Mouse (Mus musculus): ENCODE measurements around the gene St8sia1. TPM values are rescaled to one million over a fixed set of nuclear protein-coding genes. Genes with fewer than 3 reads are reported as not detected.
A peak's percentile ranks its signal among the peaks of the same experiment; 100 is the strongest.
"Not testable (repeated sequence)": the region's sequence is repeated elsewhere in the genome, so short reads cannot be mapped to it uniquely, and the experiment has no call there.

St8sia1 gene
- polyA plus RNA-seq, 1 experiment from 2014 or later = 1.6 TPM

DNA sequence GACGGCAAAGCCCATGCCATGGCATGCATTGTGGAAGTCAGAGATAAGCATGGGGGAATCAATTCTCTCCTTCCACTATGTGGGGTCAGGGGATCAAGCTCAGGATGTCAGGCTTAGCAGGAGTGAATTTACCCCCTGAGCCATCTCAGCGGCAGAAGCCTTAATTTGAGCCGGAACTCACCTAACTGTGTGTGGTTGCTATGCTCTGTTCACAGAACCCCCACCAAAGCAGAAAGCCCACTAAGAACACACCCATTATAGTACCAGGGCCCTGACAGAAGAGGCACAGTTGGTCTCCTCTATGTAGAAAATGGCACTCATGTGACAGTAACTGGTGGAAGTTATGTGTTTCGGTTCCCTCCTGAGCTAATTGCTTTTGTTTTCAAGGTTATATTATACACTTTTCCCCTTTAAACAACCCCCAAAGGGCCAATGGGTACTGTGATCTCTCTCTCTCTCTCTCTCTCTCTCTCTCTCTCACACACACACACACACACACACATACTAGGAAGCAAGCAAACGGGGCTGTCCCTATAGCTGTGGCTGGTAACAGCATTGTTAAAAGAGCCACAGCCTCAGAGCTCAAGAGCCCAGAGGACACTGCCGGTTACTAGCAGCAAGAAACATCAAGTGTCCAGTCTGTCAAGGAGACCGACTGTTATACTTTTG is 27.3 kb upstream of the St8sia1 start:
- H3K9me3 ChIP-seq = no peaks in the 10 kb centered on the region
- H3K4me3 ChIP-seq = no peak overlapping the region
- 50% methylated on average over 7 of the region's 7 CpGs for WGBS
- H3K4me1 ChIP-seq = peaks cover 30% of the 10 kb centered on the region
- DNase-seq (ENCODE audit: low spot score) = no peak
- no peaks in the 10 kb centered on the region for H3K36me3 ChIP-seq (replicated peaks)
- peaks cover 6% of the 10 kb centered on the region for H3K27me3 ChIP-seq (replicated peaks; ENCODE audit: low read depth, poor library complexity, severe bottlenecking)
- no peak overlapping the region for H3K27ac ChIP-seq (replicated peaks)

DNA sequence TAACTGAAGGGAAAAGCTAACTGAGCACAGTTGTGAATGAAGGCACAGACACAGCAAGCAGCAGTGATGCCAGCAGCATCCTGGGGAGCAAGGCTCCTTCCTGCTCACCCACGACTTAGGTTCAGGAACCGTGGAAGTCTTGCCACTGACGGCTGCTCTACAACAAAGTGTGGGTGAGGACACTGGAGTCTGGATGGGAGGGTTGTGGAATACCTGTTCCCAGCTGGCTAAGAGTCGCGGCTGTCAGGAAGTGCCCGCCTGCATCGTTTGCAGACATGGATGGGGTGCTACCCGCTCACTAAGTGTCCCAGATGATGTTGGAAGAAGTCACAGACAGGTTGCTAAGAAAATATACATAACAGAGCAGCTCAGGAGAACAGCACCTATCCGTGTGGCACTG is 26.3 kb upstream of the St8sia1 start:
- WGBS = 80% methylated on average over 9 of the region's 9 CpGs
- H3K36me3 ChIP-seq (replicated peaks) = no peaks in the 10 kb centered on the region
- DNase-seq (ENCODE audit: low spot score) = no peak

DNA sequence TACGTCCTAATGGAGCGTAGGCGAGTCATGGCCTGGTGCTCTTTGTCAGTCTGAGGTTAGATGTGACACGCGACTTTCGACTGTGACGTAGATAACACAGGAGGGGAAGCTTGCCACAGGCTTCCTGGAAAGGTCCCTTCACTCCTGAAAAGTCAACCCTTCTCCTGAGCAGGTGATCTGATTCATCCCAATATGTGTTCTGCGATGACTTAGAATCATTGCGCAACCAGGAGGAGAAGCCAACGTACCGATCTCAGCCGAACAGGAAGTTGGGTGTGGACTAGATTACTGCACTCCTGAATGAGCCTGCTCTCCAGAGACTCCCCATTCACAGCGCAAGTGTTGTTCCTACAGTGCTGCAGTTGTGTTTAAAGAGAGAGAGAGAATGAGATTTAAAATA is 25.2 kb upstream of the St8sia1 start:
- DNase-seq (ENCODE audit: low spot score) = no peak
- Histone ChIP-seq H3K9me3 (no peaks in the 10 kb centered on the region), H3K36me3 (replicated peaks) (no peaks in the 10 kb centered on the region), H3K4me1 (peaks cover 30% of the 10 kb centered on the region), H3K27me3 (replicated peaks; ENCODE audit: low read depth, poor library complexity, severe bottlenecking) (peaks cover 6% of the 10 kb centered on the region), H3K4me3 (no peak overlapping the region), H3K27ac (replicated peaks) (no peak overlapping the region)
- 92% methylated on average over 13 of the region's 13 CpGs for WGBS

More for the DNA sequence above, 26.3 kb upstream of the St8sia1 start:
- Histone ChIP-seq H3K27ac (replicated peaks) (no peak overlapping the region), H3K4me1 (peaks cover 30% of the 10 kb centered on the region), H3K9me3 (no peaks in the 10 kb centered on the region), H3K4me3 (no peak overlapping the region), H3K27me3 (replicated peaks; ENCODE audit: low read depth, poor library complexity, severe bottlenecking) (peaks cover 6% of the 10 kb centered on the region)

DNA sequence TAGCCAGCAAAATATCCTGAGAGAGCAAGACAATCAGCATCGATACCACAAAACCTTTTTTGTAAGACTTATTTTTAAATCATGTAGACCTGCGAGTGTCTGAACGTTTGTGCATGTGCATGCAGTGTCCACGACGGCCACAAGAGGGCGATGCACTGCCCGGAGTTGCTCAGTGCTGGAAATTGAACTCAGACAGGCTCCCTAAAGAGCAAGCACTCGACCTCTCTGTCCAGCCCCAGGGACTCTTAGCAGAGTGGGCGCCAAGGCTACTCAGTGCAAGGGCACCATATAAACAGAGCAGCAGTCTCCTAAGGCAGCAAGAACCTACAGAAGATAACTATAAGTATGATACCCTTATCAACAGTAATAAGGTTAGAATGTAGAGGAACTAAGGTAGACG is 24.5 kb upstream of the St8sia1 start:
- H3K36me3 ChIP-seq (replicated peaks) = no peaks in the 10 kb centered on the region
- H3K4me3 ChIP-seq = no peak overlapping the region
- H3K27ac ChIP-seq (replicated peaks) = no peak overlapping the region
- H3K4me1 ChIP-seq = peaks cover 24% of the 10 kb centered on the region
- H3K9me3 ChIP-seq = no peaks in the 10 kb centered on the region
- 29% methylated on average over 10 of the region's 10 CpGs for WGBS
- DNase-seq (ENCODE audit: low spot score) = peak; percentile 74
- peaks cover 6% of the 10 kb centered on the region for H3K27me3 ChIP-seq (replicated peaks; ENCODE audit: low read depth, poor library complexity, severe bottlenecking)

DNA sequence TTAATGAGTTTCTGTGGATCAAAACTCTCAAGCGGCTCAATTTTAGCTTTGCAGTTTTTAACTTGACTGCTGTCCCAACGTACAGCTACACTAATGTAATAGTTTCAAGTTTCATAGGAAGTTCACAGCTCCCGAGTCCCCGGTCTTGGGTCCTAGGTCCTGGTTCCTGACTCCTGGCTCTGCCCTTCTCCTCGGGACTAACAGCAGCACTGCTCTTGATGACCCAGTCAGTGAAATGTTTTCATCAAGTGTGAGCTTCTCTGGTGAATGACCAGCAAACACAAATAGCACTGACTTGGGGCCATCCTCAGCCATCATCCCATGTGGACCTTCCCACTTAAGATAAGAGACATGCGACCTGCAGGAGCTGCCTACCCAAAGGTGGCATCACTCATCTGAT is 24.0 kb upstream of the St8sia1 start:
- peaks cover 5% of the 10 kb centered on the region for H3K27me3 ChIP-seq (replicated peaks; ENCODE audit: low read depth, poor library complexity, severe bottlenecking)
- no peaks in the 10 kb centered on the region for H3K9me3 ChIP-seq
- no peaks in the 10 kb centered on the region for H3K36me3 ChIP-seq (replicated peaks)
- peaks cover 19% of the 10 kb centered on the region for H3K4me1 ChIP-seq
- no peak overlapping the region for H3K4me3 ChIP-seq
- DNase-seq (ENCODE audit: low spot score) = no peak
- H3K27ac ChIP-seq (replicated peaks) = no peak overlapping the region
- WGBS = 74% methylated on average over 6 of the region's 6 CpGs

DNA sequence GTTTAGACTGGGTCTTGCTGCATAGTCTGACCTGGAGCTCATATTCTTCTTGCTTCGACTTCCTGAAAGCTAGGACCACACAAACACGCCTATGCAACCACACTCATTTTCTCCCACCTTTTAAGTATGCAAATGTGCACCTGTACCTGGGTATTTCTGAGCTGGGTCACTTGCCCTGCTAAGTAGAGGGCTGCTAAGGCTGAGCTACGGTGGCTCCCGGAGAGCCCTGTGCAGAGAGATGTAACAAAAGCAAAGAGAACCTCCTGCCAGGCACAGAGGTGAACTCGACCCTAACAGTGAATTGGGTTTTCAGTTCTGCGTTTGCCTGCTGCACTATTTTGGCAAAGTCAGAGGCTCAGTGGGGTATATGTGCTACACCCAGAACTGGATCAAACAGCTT is 23.4 kb upstream of the St8sia1 start:
- no peak for DNase-seq (ENCODE audit: low spot score)
- no peaks in the 10 kb centered on the region for H3K36me3 ChIP-seq (replicated peaks)
- no peaks in the 10 kb centered on the region for H3K9me3 ChIP-seq
- no peaks in the 10 kb centered on the region for H3K27me3 ChIP-seq (replicated peaks; ENCODE audit: low read depth, poor library complexity, severe bottlenecking)
- peaks cover 14% of the 10 kb centered on the region for H3K4me1 ChIP-seq
- no peak overlapping the region for H3K4me3 ChIP-seq
- 73% methylated on average over 6 of the region's 6 CpGs for WGBS
- H3K27ac ChIP-seq (replicated peaks) = no peak overlapping the region

DNA sequence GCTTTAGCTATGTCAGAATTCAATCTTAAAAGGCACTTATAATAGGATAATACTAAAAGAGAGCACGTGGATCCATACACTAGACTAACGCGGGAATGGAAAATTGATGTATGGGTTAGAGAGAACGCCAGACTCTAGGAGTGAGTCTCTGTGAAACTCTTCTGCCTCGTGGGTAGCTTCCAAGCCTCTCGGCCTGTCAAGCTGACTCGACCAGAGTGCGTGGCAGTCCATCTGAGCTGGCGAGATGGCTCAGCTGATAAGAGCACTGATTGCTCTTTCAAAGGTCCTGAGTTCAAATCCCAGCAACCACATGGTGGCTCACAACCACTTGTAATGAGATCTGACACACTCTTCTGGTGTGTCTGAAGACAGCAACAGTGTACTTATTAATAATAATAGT is 22.5 kb upstream of the St8sia1 start:
- H3K4me1 ChIP-seq; H3K36me3 ChIP-seq (replicated peaks); DNase-seq (ENCODE audit: low spot score); H3K4me3 ChIP-seq; H3K27ac ChIP-seq (replicated peaks); H3K27me3 ChIP-seq (replicated peaks; ENCODE audit: low read depth, poor library complexity, severe bottlenecking); H3K9me3 ChIP-seq: not testable (repeated sequence)
- WGBS = 88% methylated on average over 9 of the region's 9 CpGs

DNA sequence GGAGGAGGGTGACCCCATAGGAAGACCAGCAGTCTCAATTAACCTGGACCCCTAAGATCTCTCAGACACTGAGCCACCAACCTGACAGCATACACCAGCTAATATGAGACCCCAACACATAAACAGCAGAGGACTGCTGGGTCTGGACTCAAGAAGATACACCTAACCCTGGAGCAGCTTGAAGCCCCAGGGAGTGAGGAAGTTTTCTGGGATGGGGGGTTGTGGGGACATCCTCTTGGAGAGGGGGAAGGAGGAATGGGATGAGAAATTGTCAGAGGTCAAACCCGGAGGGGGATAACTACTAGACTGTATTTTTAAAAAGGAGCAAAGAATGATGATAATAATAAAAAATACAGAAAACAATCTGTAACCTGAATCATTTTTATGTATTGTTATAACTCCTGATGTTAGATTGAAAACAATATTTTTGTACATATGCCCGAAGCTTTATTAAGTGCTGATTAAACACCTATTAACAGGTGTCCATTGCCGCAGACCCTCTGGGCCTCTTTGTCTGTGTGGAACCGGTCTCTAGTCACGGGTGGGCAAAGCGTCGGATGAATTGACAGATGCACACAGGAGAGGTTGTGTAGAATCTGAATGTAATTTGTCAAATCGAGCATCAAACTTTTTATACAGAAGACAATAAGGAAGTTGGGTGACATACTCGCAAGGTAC is 21.4 kb upstream of the St8sia1 start:
- not testable (repeated sequence) for H3K9me3 ChIP-seq; H3K27me3 ChIP-seq (replicated peaks; ENCODE audit: low read depth, poor library complexity, severe bottlenecking); H3K4me3 ChIP-seq; DNase-seq (ENCODE audit: low spot score); H3K36me3 ChIP-seq (replicated peaks); H3K4me1 ChIP-seq; H3K27ac ChIP-seq (replicated peaks)
- 92% methylated on average over 9 of the region's 9 CpGs for WGBS

DNA sequence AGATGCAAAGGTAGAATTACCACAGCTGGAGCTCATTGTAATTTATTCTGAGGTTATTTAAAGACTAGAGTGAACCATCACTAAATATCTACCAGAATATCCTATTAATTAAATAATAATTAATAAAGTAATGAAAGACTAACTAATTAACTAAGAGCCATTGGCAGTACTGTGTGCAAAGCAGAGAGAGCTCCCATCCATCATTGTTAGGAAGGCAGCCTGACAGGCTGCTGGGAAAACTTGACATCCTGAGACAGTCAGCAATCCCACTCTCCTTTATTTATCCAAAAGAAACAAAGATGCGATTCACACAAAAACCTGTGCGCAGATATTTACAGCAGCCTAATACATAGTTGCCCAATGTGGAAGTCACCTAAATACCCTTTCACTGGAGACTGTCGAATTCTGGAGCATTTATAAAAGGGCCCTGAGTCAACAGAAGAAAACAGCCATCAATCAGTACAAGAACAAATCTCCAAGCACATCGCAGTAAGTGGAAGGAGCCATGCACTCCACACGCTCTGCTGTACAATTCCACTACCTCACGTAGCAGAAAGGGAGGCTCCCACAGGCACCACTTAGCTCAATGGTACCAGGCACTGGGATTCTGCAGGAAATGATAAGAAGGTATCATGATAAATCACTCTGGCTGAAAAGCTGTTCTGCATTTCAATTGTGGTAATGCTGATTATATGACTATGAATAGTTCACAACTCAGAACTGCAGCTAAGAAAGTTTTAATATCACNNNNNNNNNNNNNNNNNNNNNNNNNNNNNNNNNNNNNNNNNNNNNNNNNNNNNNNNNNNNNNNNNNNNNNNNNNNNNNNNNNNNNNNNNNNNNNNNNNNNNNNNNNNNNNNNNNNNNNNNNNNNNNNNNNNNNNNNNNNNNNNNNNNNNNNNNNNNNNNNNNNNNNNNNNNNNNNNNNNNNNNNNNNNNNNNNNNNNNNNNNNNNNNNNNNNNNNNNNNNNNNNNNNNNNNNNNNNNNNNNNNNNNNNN is 15.7 kb upstream of the St8sia1 start:
- no peak overlapping the region for H3K27ac ChIP-seq (replicated peaks)
- peaks cover 11% of the 10 kb centered on the region for H3K4me1 ChIP-seq
- WGBS = 44% methylated on average over 6 of the region's 6 CpGs
- no peaks in the 10 kb centered on the region for H3K9me3 ChIP-seq
- H3K4me3 ChIP-seq = no peak overlapping the region
- H3K36me3 ChIP-seq (replicated peaks) = no peaks in the 10 kb centered on the region
- H3K27me3 ChIP-seq (replicated peaks; ENCODE audit: low read depth, poor library complexity, severe bottlenecking) = no peaks in the 10 kb centered on the region
- no peak for DNase-seq (ENCODE audit: low spot score)

DNA sequence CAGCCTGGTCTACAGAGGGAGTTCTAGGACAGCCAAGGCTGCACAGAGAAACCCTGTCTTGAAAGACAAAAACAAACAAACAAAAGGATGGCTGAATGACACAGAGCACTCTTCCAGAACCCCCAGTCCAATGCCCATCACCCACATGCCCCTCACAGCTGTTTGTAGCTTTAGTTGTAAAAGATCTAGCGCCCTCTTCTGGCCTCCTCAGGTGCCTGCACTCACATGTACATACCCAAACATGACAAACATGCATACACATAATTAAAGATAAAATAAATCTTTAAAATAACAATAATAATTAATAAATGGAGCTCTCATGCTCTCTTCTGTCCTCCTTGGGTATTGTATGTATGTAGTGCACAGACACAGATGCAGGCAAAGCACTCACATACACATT is 13.0 kb upstream of the St8sia1 start:
- no peak for DNase-seq (ENCODE audit: low spot score)

DNA sequence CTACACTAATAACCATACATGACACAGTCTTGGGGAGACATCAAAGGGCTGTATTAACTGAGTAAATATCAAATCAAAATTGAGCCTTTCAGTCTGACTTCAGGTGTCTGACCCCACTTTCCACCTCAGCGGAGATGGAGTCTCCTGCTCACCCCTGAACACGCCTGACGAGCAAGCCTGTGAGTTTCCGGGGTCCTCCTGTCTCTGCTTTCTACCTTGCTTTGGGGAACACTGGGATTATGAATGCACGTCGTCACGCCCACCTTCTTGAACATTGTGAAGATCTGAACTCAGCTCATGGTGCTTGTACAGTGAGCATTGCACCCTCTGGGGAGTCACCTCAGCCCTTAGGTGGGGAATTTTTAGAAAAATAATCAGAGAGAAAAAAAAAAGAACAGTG is 9.0 kb upstream of the St8sia1 start:
- DNase-seq (ENCODE audit: low spot score) = no peak
- WGBS = 92% methylated on average over 7 of the region's 7 CpGs
- Histone ChIP-seq H3K36me3 (replicated peaks) (no peaks in the 10 kb centered on the region), H3K27me3 (replicated peaks; ENCODE audit: low read depth, poor library complexity, severe bottlenecking) (no peaks in the 10 kb centered on the region), H3K27ac (replicated peaks) (no peak overlapping the region), H3K9me3 (no peaks in the 10 kb centered on the region), H3K4me1 (no peaks in the 10 kb centered on the region), H3K4me3 (no peak overlapping the region)

More for the DNA sequence above, 13.0 kb upstream of the St8sia1 start:
- peaks cover 11% of the 10 kb centered on the region for H3K4me1 ChIP-seq
- H3K27ac ChIP-seq (replicated peaks) = no peak overlapping the region
- 43% methylated on average over 1 of the region's 1 CpGs for WGBS
- H3K4me3 ChIP-seq = no peak overlapping the region
- no peaks in the 10 kb centered on the region for H3K9me3 ChIP-seq
- no peaks in the 10 kb centered on the region for H3K36me3 ChIP-seq (replicated peaks)
- H3K27me3 ChIP-seq (replicated peaks; ENCODE audit: low read depth, poor library complexity, severe bottlenecking) = no peaks in the 10 kb centered on the region

DNA sequence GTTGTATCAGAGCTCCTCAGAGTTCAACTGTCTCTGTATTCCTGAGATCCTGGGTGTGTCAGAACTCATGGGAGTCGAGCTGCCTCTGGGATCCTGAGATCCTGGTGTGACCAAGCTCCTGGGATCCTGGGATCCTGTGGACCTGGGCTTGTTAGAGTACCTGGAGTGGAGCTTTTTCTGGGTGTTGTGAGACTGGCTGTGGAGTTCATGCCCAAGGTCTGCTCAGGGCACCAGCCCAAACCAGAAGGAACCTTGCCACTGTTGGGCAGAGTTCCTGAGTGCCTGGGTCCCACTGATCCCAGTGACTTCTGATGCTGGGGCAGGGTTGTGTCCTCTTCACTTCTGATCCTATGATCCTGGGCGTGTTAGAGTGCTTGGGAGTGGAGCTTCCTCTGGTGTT is 8.0 kb upstream of the St8sia1 start:
- Histone ChIP-seq H3K9me3 (no peaks in the 10 kb centered on the region), H3K4me3 (no peak overlapping the region), H3K27ac (replicated peaks) (no peak overlapping the region), H3K36me3 (replicated peaks) (no peaks in the 10 kb centered on the region), H3K4me1 (no peaks in the 10 kb centered on the region), H3K27me3 (replicated peaks; ENCODE audit: low read depth, poor library complexity, severe bottlenecking) (no peaks in the 10 kb centered on the region)
- no peak for DNase-seq (ENCODE audit: low spot score)
- 68% methylated on average over 2 of the region's 2 CpGs for WGBS

All from embryonic facial prominence, embryonic 10.5 days (tissue).